Mouse (Mus musculus): ENCODE data around the gene Med28.

The Med28 gene

GRCm38 (mm10) chr5:45519960-45520808, at the start of gene Med28:
Gene Med28, plus strand, starts transcription at chr5:45520229.
- peak; percentile 93 for DNase-seq

DNA sequence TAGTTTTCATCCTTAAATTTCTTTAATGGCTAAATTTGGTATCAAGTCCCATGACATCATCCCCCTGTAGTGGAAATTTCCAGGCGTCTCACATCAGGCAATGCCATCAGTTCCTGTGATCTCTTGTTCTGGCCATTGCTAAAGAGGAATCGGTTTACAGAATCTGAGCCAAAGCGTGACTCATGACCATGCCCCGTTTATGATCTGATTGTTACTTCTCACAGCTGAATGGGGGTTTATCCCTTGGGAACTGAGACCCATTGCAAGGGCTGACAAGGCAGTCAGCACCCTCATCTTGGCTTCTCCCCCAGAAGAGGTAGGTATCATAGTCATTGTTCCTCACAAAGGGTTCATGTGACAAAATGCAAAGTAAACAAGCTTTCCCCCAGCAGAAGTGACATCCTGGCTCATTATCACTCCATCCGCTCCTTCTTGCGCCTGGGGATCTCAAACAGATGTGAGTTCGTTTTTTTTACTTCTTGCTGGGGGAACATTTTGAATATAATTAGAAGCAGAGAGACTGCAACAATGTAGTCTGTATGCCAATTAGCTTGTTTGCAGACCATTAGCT, 47.1 kb upstream of the Med28 start:
- no peak for DNase-seq

DNA sequence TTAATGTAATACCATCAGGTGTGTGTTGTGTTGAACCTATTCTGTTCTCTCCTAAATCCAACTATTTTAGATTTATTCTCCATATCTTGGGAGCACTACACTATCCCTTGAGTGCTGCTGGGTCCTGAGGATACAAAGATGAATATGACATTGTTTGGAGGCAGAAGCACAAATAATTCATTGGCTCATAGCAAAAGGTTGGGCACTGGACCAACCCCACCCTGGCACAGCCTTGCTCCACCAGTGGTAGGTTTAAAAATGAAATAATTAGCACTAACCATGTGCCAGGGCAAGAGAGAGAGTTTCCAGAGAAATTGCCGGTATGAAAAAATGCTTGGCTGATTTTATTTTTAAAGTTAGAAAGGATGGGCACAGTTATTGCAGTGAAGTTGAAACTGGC, 46.5 kb upstream of the Med28 start:
- no peak for DNase-seq

GRCm38 (mm10) chr5:45474215-45474614, 45.8 kb upstream of the Med28 start:
- DNase-seq = peak; percentile 23

DNA sequence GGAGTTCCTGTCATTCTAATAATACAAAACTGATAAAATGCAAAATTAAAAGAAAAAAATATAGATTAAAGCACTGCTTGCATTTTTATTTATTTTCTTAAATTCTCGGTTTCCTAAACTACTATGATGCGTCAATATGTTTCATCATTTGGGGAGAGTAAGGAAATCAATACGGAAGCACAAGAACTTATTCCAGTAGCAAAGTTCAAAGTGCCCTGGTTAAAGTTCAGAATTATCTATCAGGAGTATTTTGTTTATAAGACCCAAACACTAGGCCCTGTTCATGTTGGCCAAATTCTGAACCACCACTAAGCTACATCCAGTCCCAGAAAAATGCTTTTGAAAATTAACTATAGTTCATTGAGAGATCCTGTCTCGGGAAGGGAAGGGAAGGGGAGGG, 45.3 kb upstream of the Med28 start:
- DNase-seq = no peak

DNA sequence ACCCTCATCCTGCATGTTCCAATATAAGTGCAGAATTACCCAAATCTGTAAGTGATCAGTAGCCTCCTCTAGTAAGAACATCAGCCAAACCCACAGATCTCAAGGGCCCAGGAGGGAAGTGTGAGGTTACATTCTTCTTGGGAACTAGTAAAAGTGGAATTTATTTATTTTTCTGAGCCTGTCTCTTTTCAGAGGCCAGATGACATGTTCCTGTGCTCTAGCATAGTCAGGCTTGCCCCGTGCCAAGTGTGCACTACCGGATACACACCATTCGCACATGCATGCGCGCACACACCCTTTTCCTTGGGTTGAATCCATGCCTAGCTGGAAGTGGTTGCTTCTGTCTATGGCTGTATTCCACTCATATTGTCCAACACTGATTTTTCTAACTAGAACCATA, 44.3 kb upstream of the Med28 start:
- DNase-seq = no peak

- DNase-seq = no peak
Measured at GRCm38 (mm10) chr5:45476288-45476687, 43.7 kb upstream of the Med28 start.

DNA sequence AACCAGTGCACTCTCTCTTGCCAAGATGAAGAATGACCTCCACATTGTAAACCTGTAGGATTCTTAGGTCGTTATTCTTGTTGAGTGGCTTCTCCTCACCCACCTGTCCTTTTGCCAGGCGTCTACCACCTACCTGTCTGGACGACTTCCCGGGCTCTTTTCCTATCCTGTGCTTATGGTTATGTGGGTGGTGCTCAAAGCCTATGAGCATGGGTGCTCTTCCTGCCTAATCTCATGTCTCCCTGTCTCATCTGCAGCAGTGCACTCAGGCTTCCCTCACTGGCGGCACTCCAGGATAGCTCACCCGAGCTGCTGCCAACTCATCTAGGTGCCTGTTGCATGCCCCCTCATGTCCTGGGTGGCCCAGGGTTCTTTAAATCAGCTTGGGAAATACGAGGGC, 42.4 kb upstream of the Med28 start:
- DNase-seq = no peak

DNA sequence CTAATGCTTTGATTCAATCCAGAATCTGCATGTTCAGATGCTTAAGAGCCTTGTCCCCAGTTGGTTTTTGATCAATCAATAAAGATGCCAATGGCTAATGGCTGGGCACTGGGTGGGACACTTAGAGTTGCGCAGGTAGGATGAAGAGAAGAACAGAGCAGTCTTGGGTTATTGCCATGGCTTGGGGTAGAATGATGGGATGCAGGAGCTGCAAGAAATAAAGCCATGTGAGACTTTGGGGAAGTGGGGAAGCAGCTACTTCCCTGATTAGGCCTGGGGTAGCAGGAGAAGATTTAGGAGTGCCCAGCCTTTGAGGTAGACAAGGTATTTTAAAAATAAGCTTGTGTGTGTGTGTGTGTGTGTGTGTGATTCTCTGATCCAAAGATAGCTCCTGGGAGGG, 40.0 kb upstream of the Med28 start:
- no peak for DNase-seq

DNA sequence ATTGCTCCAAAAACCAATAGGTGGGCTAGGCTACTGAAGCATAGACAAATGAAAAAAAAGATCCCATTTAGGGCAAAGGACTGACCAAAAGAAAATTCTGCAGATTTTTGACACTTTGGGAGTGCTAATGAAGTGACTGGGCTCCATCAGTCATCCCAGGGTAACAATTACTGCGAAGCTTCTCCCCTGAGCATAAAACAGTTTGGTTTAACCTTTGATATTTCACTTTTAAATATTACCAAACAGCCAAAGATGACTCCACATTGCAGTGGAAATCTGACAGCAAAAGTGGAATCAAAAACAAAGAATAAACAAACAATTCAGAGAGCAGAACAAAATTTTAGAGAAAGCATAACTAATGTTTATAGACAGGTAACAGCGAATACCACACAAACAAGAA, 38.9 kb upstream of the Med28 start:
- no peak for DNase-seq

GRCm38 (mm10) chr5:45482607-45483006, 37.4 kb upstream of the Med28 start:
- DNase-seq = no peak

GRCm38 (mm10) chr5:45483654-45484053, 36.4 kb upstream of the Med28 start:
- no peak for DNase-seq

DNA sequence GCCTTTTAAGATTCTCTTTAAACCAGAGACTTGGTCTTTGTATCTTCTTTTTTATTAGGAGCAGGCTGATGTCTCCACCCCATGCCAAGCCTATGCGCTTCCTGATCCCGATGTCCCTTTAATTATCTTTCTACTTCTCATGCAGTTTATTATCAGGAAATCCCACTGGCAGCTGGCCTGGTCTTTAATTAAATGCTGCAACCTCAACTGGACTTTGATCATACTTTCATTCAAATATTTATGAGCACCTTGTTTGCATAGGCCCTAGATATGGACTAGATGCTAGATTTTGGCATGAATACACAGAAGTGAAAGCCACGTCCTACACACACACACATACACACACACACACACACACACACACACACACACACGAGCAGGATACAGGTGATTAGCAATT, 28.3 kb upstream of the Med28 start:
- no peak for DNase-seq

GRCm38 (mm10) chr5:45493191-45494092, 26.6 kb upstream of the Med28 start, which contains the start of gene Lap3:
Gene Lap3, plus strand, starts transcription at chr5:45493374.
- DNase-seq = peak; percentile 98

DNA sequence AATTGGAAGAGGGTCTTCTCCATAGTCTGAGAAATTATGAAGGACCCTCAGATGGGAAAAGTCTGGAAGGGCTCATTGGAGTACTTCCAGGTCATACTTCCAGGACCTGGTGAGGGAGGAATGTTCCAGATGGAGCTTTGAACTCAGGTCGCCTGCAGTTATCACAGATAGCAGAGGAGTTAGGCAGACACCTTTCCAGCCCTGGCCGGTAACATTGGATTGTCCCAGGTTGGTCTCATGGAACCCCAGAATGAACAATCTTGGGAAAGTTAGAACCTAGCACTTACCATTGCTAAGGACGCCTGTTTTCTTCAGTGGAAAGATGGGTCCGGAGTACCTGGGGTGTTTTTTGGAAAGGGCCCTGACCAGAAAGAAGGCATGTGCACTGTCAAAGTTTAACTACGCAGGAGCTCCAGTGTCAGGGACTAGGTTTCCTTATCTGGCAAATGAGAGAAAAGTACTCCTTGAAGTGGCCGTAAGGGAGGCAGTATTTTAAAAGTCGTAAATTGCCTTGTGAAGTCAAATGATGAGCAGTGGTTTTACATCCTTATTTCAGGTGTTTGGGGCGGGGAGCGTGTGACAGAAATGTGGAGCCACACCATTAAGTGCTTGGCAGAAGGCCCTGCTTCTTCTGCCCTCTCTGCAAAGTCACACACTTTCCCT, 25.8 kb upstream of the Med28 start:
- DNase-seq = no peak

GRCm38 (mm10) chr5:45495429-45495975, 24.5 kb upstream of the Med28 start:
- no peak for DNase-seq

DNA sequence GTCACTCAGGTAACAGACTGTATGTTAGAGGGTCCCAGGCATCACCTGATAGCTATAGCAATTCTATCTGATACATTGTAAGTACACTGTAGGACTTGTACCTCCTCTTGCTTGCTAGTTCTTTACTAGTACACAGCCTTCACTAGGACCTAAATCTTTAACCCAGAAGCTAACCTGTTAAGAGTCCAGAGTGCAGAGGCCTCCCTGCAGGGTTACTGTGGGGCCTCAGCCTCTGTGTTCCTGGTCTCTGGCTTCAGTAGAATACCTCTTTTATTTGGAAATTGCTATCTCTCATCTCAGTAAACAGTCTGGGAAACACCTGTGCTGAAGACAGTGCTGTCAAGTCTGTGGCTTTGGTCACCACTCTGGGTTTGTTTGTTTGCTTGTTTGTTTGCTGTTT, 24.0 kb upstream of the Med28 start:
- no peak for DNase-seq

DNA sequence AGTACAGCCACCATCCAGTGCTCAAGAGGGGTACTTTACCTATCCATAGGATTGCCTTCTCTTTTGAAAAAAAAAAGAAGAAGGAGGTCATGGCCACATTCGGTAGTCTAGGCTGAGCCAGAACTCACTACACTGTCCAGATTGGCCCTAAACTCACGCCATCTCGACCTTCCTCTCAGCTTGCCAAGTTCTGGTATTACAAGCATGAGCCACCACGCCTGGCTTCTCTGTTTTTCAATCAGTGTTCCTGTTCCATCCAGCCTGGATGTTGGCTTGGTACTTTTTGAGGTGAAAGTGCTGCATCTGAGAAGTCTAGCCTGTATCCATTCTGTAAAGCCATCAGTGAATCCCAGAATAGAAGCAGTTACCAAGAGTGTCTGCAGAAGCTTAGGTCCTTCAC, 23.6 kb upstream of the Med28 start:
- no peak for DNase-seq

- DNase-seq = no peak
Measured at GRCm38 (mm10) chr5:45496930-45497550, 23.0 kb upstream of the Med28 start.

DNA sequence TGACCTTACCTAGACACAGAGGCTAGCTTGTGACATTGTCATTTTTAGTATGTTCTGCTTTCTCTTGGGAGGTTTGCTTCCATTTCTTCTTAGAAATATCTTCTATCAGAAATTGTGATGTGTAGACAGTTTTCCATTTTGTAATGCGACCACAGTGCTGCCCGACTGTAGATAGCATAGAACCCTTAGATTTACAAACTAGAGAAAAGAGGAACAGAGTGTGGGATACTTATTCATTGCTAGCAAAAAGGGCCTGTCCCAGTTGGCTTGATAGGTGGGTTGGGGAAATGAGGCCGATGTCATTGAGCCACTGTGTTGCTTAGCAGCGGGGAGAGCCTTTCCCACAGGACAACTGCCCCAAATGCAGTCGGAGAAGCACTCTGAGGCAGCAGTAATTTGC, 22.5 kb upstream of the Med28 start:
- no peak for DNase-seq

GRCm38 (mm10) chr5:45510071-45510470, 10.0 kb upstream of the Med28 start:
- DNase-seq = no peak

GRCm38 (mm10) chr5:45512908-45513307, 7.1 kb upstream of the Med28 start:
- DNase-seq = no peak

Data from thymus, postnatal 25 days (tissue).